Mouse (Mus musculus) thymus, adult 2 months (tissue): ENCODE measurements around the gene Pcmtd2.

Experiments
- CTCF ChIP-seq: fragments of 200-500 bp; IDR thresholded peaks from 2 replicates; pipeline ENCODE4 v1.5.1; 2012; ENCODE audit warnings: mild to moderate bottlenecking, control low read depth, low read length, moderate library complexity, borderline replicate concordance; ENCODE audit not compliant: control insufficient read depth, poor library complexity, insufficient read depth; ENCODE audit errors: extremely low read depth
- POLR2A ChIP-seq: fragments of 200-500 bp; IDR thresholded peaks from 2 replicates; pipeline ENCODE4 v1.6.1; 2012; ENCODE audit warnings: mild to moderate bottlenecking, low read length, control low read depth, moderate library complexity; ENCODE audit not compliant: control insufficient read depth, poor library complexity, insufficient read depth; ENCODE audit errors: extremely low read depth

GRCm38 (mm10) chr2:181795641-181796130 is 42.0 kb upstream of the Pcmtd2 start:
- no peak for TF ChIP-seq CTCF
- TF ChIP-seq POLR2A: no peak
